9 mouse cellular contexts compared by ENCODE assay signal in the genomic region with DNA sequence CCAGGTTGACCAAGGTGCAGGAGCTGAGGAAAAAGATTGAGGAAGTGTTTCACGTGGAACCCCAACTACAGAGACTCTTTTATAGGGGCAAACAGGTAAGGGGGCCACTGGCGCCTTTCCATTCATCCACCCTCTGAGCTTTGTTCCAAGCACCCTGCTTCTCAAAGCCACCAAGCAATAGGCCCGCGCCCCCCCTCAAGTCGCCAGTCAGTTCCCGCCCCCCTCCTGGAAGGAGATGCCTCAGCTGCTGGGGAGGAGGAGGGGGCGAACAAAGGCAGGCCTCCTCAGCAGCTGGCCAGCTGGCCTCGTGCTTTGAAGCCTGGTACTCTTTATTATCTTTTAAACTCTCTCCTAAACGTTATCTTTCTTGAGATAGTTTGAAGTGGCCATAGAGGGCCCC. TPM values are rescaled to one million over a fixed set of nuclear protein-coding genes. Genes with fewer than 3 reads are reported as not detected.
DNase-seq lines count a peak whose midpoint lies in the region; ATAC-seq and TF ChIP-seq lines count a peak whose summit lies in the region.
"Had no signal": no experiment of that assay in that cellular context is flagged by ENCODE, and none has a peak within 500 bp of the region (broad histone marks: within the 10 kb centered on the region; RNA-seq: fewer than 3 reads in every experiment).

No protein-coding gene starts in this region.

- H3K4me3 ChIP-seq in heart, postnatal 0 days (ENCODE audit: low read depth, low read length), result peak overlapping the region; percentile 90; the same call in 1 of the 2 replicates
- no peak overlapping the region for H3K4me3 ChIP-seq in heart, adult 2 months
- H3K4me3 ChIP-seq in G1E (ENCODE audit: low read depth, low read length), result peak overlapping the region; percentile 84
- peak overlapping the region; percentile 96 for H3K4me3 ChIP-seq in hindbrain, embryonic 10.5 days
- peak overlapping the region; percentile 62 for H3K4me3 ChIP-seq in liver, postnatal 0 days (ENCODE audit: low read depth, low read length)

- ATAC-seq in heart, postnatal 0 days (ENCODE audit: insufficient read depth, low read depth), result no peak
- ATAC-seq in G1E (ENCODE audit: extremely low read depth, insufficient number of reproducible peaks, low FRiP score, poor library complexity, severe bottlenecking), result no peak
- ATAC-seq in liver, postnatal 0 days, result no peak
- ATAC-seq in erythroid progenitor cell, adult 5-6 weeks (replicated peaks; ENCODE audit: low FRiP score, poor library complexity, severe bottlenecking), result no peak

- 0 out of 2 replicates have a peak overlapping the region, but pooled peaks have one; percentile 11 for H3K9ac ChIP-seq in heart, postnatal 0 days (replicated peaks; ENCODE audit: low read depth, low read length)
- H3K9ac ChIP-seq in heart, adult 2 months (ENCODE audit: low read depth, low read length), result no peak overlapping the region
- peak overlapping the region; percentile 76 for H3K9ac ChIP-seq in liver, postnatal 0 days (replicated peaks)

- 41% methylated on average over 9 of the region's 9 CpGs for WGBS in heart, postnatal 0 days
- 57% methylated on average over 9 of the region's 9 CpGs for WGBS in heart, adult 2 months
- 36% methylated on average over 9 of the region's 9 CpGs for WGBS in hindbrain, embryonic 10.5 days
- WGBS in liver, postnatal 0 days (ENCODE audit: insufficient replicate concordance), result 48% methylated on average over 9 of the region's 9 CpGs

- no peak for TF ChIP-seq CTCF in heart, postnatal 0 days (IDR thresholded peaks at IDR 0.05; ENCODE audit: low read depth)
- TF ChIP-seq CTCF in heart, adult 2 months (IDR thresholded peaks at IDR 0.05), result no peak
- no peak for TF ChIP-seq CTCF in G1E (IDR thresholded peaks at IDR 0.05; ENCODE audit: low read depth, low read length)
- no peak for TF ChIP-seq CTCF in liver, postnatal 0 days (IDR thresholded peaks at IDR 0.05; ENCODE audit: low read depth)

- peak overlapping the region; percentile 100 for H3K4me2 ChIP-seq in heart, postnatal 0 days (ENCODE audit: low read depth, low read length)
- peak overlapping the region; percentile 88 for H3K4me2 ChIP-seq in liver, postnatal 0 days (ENCODE audit: low read depth, low read length)

- H3K79me2 ChIP-seq in heart, adult 2 months (replicated peaks; ENCODE audit: control insufficient read depth, insufficient read depth, low read length), result no peaks in the 10 kb centered on the region

- intact Hi-C loops in heart, adult 2 months (cut with DNase I), result loop anchor here (2.0 kb wide), 2 partner anchors 14 to 20 kb away; no protein-coding TSS in a partner anchor

- H3K9me3 ChIP-seq in heart, postnatal 0 days (replicated peaks; ENCODE audit: control insufficient read depth, low read length), result no peaks in the 10 kb centered on the region
- H3K9me3 ChIP-seq in G1E (replicated peaks), result no peaks in the 10 kb centered on the region
- H3K9me3 ChIP-seq in hindbrain, embryonic 10.5 days, result no peaks in the 10 kb centered on the region
- H3K9me3 ChIP-seq in liver, postnatal 0 days (ENCODE audit: low read length), result no peaks in the 10 kb centered on the region

- no peak for TF ChIP-seq EP300 in heart, postnatal 0 days (IDR thresholded peaks at IDR 0.05; ENCODE audit: low read depth)
- no peak for TF ChIP-seq EP300 in heart, adult 2 months (IDR thresholded peaks at IDR 0.05; ENCODE audit: insufficient read depth, low read depth, low read length)
- TF ChIP-seq EP300 in liver, postnatal 0 days (IDR thresholded peaks at IDR 0.05; ENCODE audit: low read depth), result no peak

- DNase-seq in heart, postnatal 0 days (ENCODE audit: low spot score), result no peak
- no peak for DNase-seq in heart, adult 2 months
- no peak for DNase-seq in G1E (ENCODE audit: low spot score)
- no peak for DNase-seq in hindbrain, embryonic 10.5 days (ENCODE audit: low spot score)
- DNase-seq in liver, postnatal 0 days, result no peak
- DNase-seq in T-cell, adult 2 months (ENCODE audit: low spot score), result no peak
- DNase-seq in embryo, embryonic 10.5 days (ENCODE audit: low spot score), result no peak
- DNase-seq: cerebellum, adult 8-10 months had no signal

- H3K27ac ChIP-seq in heart, postnatal 0 days (ENCODE audit: low read depth), result no peak overlapping the region
- no peak overlapping the region for H3K27ac ChIP-seq in heart, adult 2 months
- H3K27ac ChIP-seq in hindbrain, embryonic 10.5 days, result peak overlapping the region; percentile 97
- H3K27ac ChIP-seq in liver, postnatal 0 days (ENCODE audit: low read depth), result peak overlapping the region; percentile 80

- peaks cover 10% of the 10 kb centered on the region; the same call in 1 of the 2 replicates for H3K36me3 ChIP-seq in heart, postnatal 0 days (replicated peaks; ENCODE audit: control insufficient read depth, insufficient read depth, low read length)
- H3K36me3 ChIP-seq in heart, adult 2 months (ENCODE audit: control insufficient read depth, insufficient read depth, low read length), result no peaks in the 10 kb centered on the region
- H3K36me3 ChIP-seq in G1E (replicated peaks), result peaks cover 57% of the 10 kb centered on the region
- H3K36me3 ChIP-seq in hindbrain, embryonic 10.5 days, result peaks cover 55% of the 10 kb centered on the region
- peaks cover 40% of the 10 kb centered on the region for H3K36me3 ChIP-seq in liver, postnatal 0 days (replicated peaks; ENCODE audit: insufficient read depth, low read length)

- H3K27me3 ChIP-seq in heart, postnatal 0 days (ENCODE audit: control insufficient read depth, insufficient read depth, low read length), result no peaks in the 10 kb centered on the region
- no peaks in the 10 kb centered on the region for H3K27me3 ChIP-seq in heart, adult 2 months (ENCODE audit: control insufficient read depth, insufficient read depth, low read length)
- H3K27me3 ChIP-seq in G1E (ENCODE audit: insufficient read depth, low read length), result peaks cover 3% of the 10 kb centered on the region
- no peaks in the 10 kb centered on the region for H3K27me3 ChIP-seq in hindbrain, embryonic 10.5 days (ENCODE audit: insufficient read depth, poor library complexity, severe bottlenecking)
- H3K27me3 ChIP-seq in liver, postnatal 0 days (ENCODE audit: insufficient read depth, low read length), result no peaks in the 10 kb centered on the region

- no peak for TF ChIP-seq POLR2A in heart, adult 2 months (IDR thresholded peaks at IDR 0.05; ENCODE audit: insufficient read depth, low read depth, low read length)

- H3K4me1 ChIP-seq in heart, postnatal 0 days (ENCODE audit: control insufficient read depth, insufficient read depth), result peaks cover 22% of the 10 kb centered on the region
- H3K4me1 ChIP-seq in heart, adult 2 months (ENCODE audit: control insufficient read depth, insufficient read depth, low read length), result peaks cover 1% of the 10 kb centered on the region; the same call in 1 of the 2 replicates
- peaks cover 75% of the 10 kb centered on the region for H3K4me1 ChIP-seq in G1E (ENCODE audit: insufficient read depth, low read depth, low read length)
- peaks cover 64% of the 10 kb centered on the region for H3K4me1 ChIP-seq in hindbrain, embryonic 10.5 days (replicated peaks)
- peaks cover 45% of the 10 kb centered on the region for H3K4me1 ChIP-seq in liver, postnatal 0 days (ENCODE audit: insufficient read depth)

RNA-seq across cellular contexts. Expression of gene Uhrf1, which starts 2.0 kb away (rescaled TPM):
- 26.8 and 33.8 TPM in 2 replicates for total RNA-seq in heart, postnatal 0 days (2014; rRNA removed; ENCODE audit: low replicate concordance)
- polyA plus RNA-seq in heart, postnatal 0 days (2015; fragmentation: Nextera tagmentation; extraction: Ambion mirVana), result 13.2 and 14.4 TPM in 2 replicates
- total RNA-seq in heart, adult 2 months (2021), result 1 to 10 TPM; 2.0 to 2.4 TPM
- polyA plus RNA-seq in heart, adult 2 months (2012; rRNA removed), result 0.85 and 1.2 TPM in 2 replicates
- total RNA-seq in G1E (2014; fragmentation: Nextera tagmentation) (108 and 118 TPM in 2 replicates), G1E (2017) (173 and 186 TPM in 2 replicates)
- polyA plus RNA-seq in G1E (2012), result 193 and 196 TPM in 2 replicates
- polyA plus RNA-seq in hindbrain, embryonic 10.5 days (2016; fragmentation: Nextera tagmentation; extraction: Ambion mirVana), result 196 and 300 TPM in 2 replicates
- polyA plus RNA-seq in liver, postnatal 0 days (2015; fragmentation: Nextera tagmentation; extraction: Ambion mirVana), result 37.8 and 43.5 TPM in 2 replicates
- 86.9 and 122 TPM in 2 replicates for total RNA-seq in erythroid progenitor cell, adult 5-6 weeks (2015; ENCODE audit: low replicate concordance)
- total RNA-seq in erythroid progenitor cell, adult 5-6 weeks (2017; ENCODE audit: low replicate concordance), result 178 and 179 TPM in 2 replicates

RNA-seq across cellular contexts. Expression of gene Arrdc5, which starts 5.1 kb away (rescaled TPM):
- total RNA-seq in heart, postnatal 0 days (2014; rRNA removed; ENCODE audit: low replicate concordance), result not detected in 2 replicates
- polyA plus RNA-seq in heart, postnatal 0 days (2015; fragmentation: Nextera tagmentation; extraction: Ambion mirVana), result not detected in 2 replicates
- total RNA-seq in heart, adult 2 months (2021), result not detected
- polyA plus RNA-seq in heart, adult 2 months (2012; rRNA removed), result 0.32 TPM in 1 of 2 replicates, not detected in the other
- total RNA-seq in G1E (2014; fragmentation: Nextera tagmentation) (not detected in 2 replicates), G1E (2017) (not detected in 2 replicates)
- polyA plus RNA-seq in G1E (2012), result not detected in 2 replicates
- polyA plus RNA-seq in hindbrain, embryonic 10.5 days (2016; fragmentation: Nextera tagmentation; extraction: Ambion mirVana), result not detected in 2 replicates
- polyA plus RNA-seq in liver, postnatal 0 days (2015; fragmentation: Nextera tagmentation; extraction: Ambion mirVana), result not detected in 2 replicates
- total RNA-seq in erythroid progenitor cell, adult 5-6 weeks (2015; ENCODE audit: low replicate concordance), result not detected in 2 replicates
- total RNA-seq in erythroid progenitor cell, adult 5-6 weeks (2017; ENCODE audit: low replicate concordance), result not detected in 2 replicates

RNA-seq across cellular contexts. Expression of gene Plin3, which starts 12.5 kb away (rescaled TPM):
- total RNA-seq in heart, postnatal 0 days (2014; rRNA removed; ENCODE audit: low replicate concordance), result 76.8 and 78.5 TPM in 2 replicates
- polyA plus RNA-seq in heart, postnatal 0 days (2015; fragmentation: Nextera tagmentation; extraction: Ambion mirVana), result 70.9 and 73.0 TPM in 2 replicates
- total RNA-seq in heart, adult 2 months (2021), result 100 to 1,000 TPM; 160 to 221 TPM
- 65.6 and 66.2 TPM in 2 replicates for polyA plus RNA-seq in heart, adult 2 months (2012; rRNA removed)
- 8.1 and 12.3 TPM in 2 replicates for total RNA-seq in G1E (2014; fragmentation: Nextera tagmentation)
- total RNA-seq in G1E (2017), result 55.9 and 64.1 TPM in 2 replicates
- 12.2 and 12.7 TPM in 2 replicates for polyA plus RNA-seq in G1E (2012)
- 50.9 and 61.6 TPM in 2 replicates for polyA plus RNA-seq in hindbrain, embryonic 10.5 days (2016; fragmentation: Nextera tagmentation; extraction: Ambion mirVana)
- 25.8 and 26.8 TPM in 2 replicates for polyA plus RNA-seq in liver, postnatal 0 days (2015; fragmentation: Nextera tagmentation; extraction: Ambion mirVana)
- 2.2 and 2.5 TPM in 2 replicates for total RNA-seq in erythroid progenitor cell, adult 5-6 weeks (2015; ENCODE audit: low replicate concordance)
- 5.6 and 6.7 TPM in 2 replicates for total RNA-seq in erythroid progenitor cell, adult 5-6 weeks (2017; ENCODE audit: low replicate concordance)

RNA-seq across cellular contexts. Expression of gene Kdm4b, which starts 20.7 kb away (rescaled TPM):
- total RNA-seq in heart, postnatal 0 days (2014; rRNA removed; ENCODE audit: low replicate concordance), result 61.8 and 80.4 TPM in 2 replicates
- polyA plus RNA-seq in heart, postnatal 0 days (2015; fragmentation: Nextera tagmentation; extraction: Ambion mirVana), result 16.1 and 17.7 TPM in 2 replicates
- 10 to 100 TPM; 26.2 to 36.1 TPM for total RNA-seq in heart, adult 2 months (2021)
- polyA plus RNA-seq in heart, adult 2 months (2012; rRNA removed), result 23.0 and 29.7 TPM in 2 replicates
- total RNA-seq in G1E (2014; fragmentation: Nextera tagmentation) (28.3 and 35.1 TPM in 2 replicates), G1E (2017) (21.5 and 24.6 TPM in 2 replicates)
- 31.1 and 32.3 TPM in 2 replicates for polyA plus RNA-seq in G1E (2012)
- polyA plus RNA-seq in hindbrain, embryonic 10.5 days (2016; fragmentation: Nextera tagmentation; extraction: Ambion mirVana), result 51.5 and 65.8 TPM in 2 replicates
- 5.0 and 5.8 TPM in 2 replicates for polyA plus RNA-seq in liver, postnatal 0 days (2015; fragmentation: Nextera tagmentation; extraction: Ambion mirVana)
- total RNA-seq in erythroid progenitor cell, adult 5-6 weeks (2015; ENCODE audit: low replicate concordance), result 3.4 and 18.0 TPM in 2 replicates
- total RNA-seq in erythroid progenitor cell, adult 5-6 weeks (2017; ENCODE audit: low replicate concordance), result 3.4 and 8.5 TPM in 2 replicates

RNA-seq across cellular contexts. Expression of gene Ticam1, which starts 28.6 kb away (rescaled TPM):
- total RNA-seq in heart, postnatal 0 days (2014; rRNA removed; ENCODE audit: low replicate concordance), result 12.3 and 13.8 TPM in 2 replicates
- polyA plus RNA-seq in heart, postnatal 0 days (2015; fragmentation: Nextera tagmentation; extraction: Ambion mirVana), result 4.4 and 4.6 TPM in 2 replicates
- 1 to 10 TPM; 8.0 TPM for total RNA-seq in heart, adult 2 months (2021)
- 16.8 and 18.0 TPM in 2 replicates for polyA plus RNA-seq in heart, adult 2 months (2012; rRNA removed)
- 15.2 and 16.2 TPM in 2 replicates for total RNA-seq in G1E (2014; fragmentation: Nextera tagmentation)
- 4.9 and 5.7 TPM in 2 replicates for total RNA-seq in G1E (2017)
- polyA plus RNA-seq in G1E (2012), result 7.4 and 8.1 TPM in 2 replicates
- polyA plus RNA-seq in hindbrain, embryonic 10.5 days (2016; fragmentation: Nextera tagmentation; extraction: Ambion mirVana), result 2.4 and 2.6 TPM in 2 replicates
- polyA plus RNA-seq in liver, postnatal 0 days (2015; fragmentation: Nextera tagmentation; extraction: Ambion mirVana), result 2.6 and 3.1 TPM in 2 replicates
- total RNA-seq in erythroid progenitor cell, adult 5-6 weeks (2015; ENCODE audit: low replicate concordance), result 4.0 and 4.6 TPM in 2 replicates
- 1.4 and 2.6 TPM in 2 replicates for total RNA-seq in erythroid progenitor cell, adult 5-6 weeks (2017; ENCODE audit: low replicate concordance)

Comparison
In these comparisons a context has a peak if more than half of its experiments do, and no peak if none do; other contexts are left out.
1. H3K27ac ChIP-seq: peak in hindbrain, embryonic 10.5 days (single experiment) and liver, postnatal 0 days (single experiment); none in heart, postnatal 0 days (single experiment) and heart, adult 2 months (single experiment).